Mouse (Mus musculus) testis, postnatal 10 days (tissue): ENCODE data around the gene C1qc.

Experiments
- DNase-seq: peaks from one replicate; pipeline ENCODE4 v3.0.0; 2021; ENCODE audit warnings: low spot score

The C1qc gene

DNA sequence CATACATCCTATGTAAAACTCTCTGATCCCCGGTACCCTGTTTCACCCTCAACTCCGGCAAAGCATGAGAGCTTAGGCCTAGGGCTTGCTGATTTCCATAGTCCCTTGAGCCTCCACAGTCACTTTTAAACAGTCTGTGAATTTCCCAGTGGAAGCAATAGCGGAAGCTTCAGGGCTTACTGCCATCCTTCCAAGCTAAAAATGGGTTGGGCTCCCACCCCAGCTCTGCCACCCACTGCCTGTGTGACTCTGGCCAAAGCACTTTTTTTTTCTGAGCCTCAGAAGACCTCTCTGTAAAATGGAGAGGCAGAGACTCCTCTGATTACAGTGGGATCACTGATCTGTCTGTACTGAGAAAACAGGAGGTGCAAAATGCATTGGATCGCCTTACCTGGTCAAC lies 44.3 kb downstream of the C1qc start:
- no peak for DNase-seq

DNA sequence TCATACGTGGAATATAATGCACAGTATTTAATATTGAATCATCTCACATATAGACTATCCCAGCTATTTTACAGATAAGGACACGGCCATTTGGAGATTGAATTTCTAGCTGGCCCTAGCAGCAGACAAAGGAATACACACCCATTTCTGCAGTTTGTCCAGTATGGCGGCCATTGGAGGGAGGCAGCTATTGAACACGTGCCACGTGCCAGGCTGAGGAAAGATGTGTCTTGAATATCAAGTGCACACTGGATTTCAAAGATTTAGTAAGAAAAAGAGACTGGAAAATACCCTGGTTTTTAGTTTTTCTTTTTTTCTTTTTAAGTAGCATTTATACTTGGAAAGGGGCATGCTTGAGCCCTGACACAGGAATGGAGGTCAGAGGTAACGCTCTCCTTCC lies 45.7 kb downstream of the C1qc start:
- no peak for DNase-seq

DNA sequence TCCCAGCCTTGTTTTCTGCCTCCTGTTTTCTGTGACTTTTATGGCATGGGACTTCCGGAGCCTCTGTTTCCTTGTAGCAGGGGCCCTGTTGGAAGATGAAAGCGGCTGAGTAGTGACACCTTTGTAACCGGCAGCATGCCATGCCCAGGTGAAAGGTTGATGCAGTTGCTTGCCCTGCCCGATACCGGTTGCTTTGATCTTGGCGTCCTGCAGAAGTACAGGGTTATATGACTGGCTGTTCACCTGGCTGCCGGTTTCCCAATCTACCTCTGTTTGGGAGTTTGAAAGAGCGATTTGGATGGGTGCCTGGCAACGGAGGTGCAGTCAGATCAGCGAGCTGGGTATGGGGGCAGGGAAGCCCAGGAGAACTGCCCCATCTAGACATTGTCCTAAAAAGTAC lies 50.1 kb downstream of the C1qc start:
- no peak for DNase-seq

DNA sequence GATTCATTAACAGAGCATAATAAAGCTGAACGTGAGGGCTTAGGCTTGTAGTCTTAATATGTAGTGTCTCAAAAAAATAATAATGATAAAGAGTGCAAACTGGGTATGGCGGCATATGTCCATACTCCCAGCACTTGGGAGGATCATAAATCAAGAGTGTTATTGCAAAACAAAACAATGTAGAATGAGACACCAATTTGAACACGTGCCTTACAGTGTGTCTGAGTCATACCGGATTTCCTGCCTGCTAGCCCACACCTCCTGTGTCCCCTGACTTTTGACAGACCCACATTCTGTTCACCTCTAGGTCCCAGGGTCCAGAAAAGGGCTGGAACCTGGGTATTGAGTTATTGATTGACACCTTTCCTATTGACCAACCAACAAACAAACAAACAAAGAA lies 50.8 kb downstream of the C1qc start:
- DNase-seq = no peak

DNA sequence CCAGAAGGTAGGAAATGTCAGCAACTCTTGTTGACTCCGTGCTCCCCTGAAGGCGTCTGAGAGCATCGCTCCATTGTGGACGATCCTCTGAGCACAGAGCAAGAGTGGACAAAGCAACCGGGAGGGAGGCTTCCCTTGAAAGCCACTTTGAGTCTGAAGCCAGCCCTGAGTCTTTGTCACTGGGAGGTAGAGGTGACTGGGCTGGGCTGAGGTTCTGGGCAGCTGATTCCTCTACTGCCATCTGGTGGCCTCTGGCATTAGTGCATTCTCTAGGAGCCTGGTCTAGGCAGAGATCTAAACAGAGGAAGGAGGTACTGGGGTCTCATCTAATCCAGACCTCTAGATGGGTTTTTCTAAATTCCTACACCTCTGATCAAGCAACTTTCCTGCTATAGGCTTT lies 51.8 kb downstream of the C1qc start:
- DNase-seq = peak; percentile 88
